Mouse (Mus musculus) neural tube, embryonic 12.5 days (tissue): ENCODE data around the gene Tomm7. TPM values are rescaled to one million over a fixed set of nuclear protein-coding genes. Genes with fewer than 3 reads are reported as not detected.
"Not testable (repeated sequence)": the region's sequence is repeated elsewhere in the genome, so short reads cannot be mapped to it uniquely, and the experiment has no call there.

Experiments used
- ATAC-seq: fragments of 200-750 bp; cut with Nextera tagmentation; 2 replicates; pipeline ENCODE4 v1.8.0; 2017; ENCODE audit warnings: low read depth, mild to moderate bottlenecking, moderate TSS enrichment, moderate library complexity; ENCODE audit not compliant: low FRiP score
- H3K27ac ChIP-seq: fragments of 300-500 bp; sonication (generic); 2 replicates; pipeline ENCODE4 v1.5.1; 2016
- H3K27me3 ChIP-seq: fragments of 300-500 bp; sonication (generic); replicated peaks from 2 replicates; pipeline ENCODE4 v1.6.1; 2016; ENCODE audit warnings: mild to moderate bottlenecking
- H3K36me3 ChIP-seq: fragments of 300-500 bp; sonication (generic); 2 replicates; pipeline ENCODE4 v1.6.1; 2016; ENCODE audit warnings: mild to moderate bottlenecking
- H3K4me1 ChIP-seq: fragments of 300-500 bp; sonication (generic); 2 replicates; pipeline ENCODE4 v1.6.1; 2016
- H3K4me2 ChIP-seq: fragments of 300-500 bp; sonication (generic); replicated peaks from 2 replicates; pipeline ENCODE4 v1.6.1; 2016; ENCODE audit warnings: mild to moderate bottlenecking
- H3K4me3 ChIP-seq: fragments of 300-500 bp; sonication (generic); 2 replicates; pipeline ENCODE4 v1.5.1; 2016
- H3K9ac ChIP-seq: fragments of 300-500 bp; sonication (generic); 2 replicates; pipeline ENCODE4 v1.6.1; 2016; ENCODE audit warnings: mild to moderate bottlenecking
- H3K9me3 ChIP-seq: fragments of 300-500 bp; sonication (generic); 2 replicates; pipeline ENCODE4 v1.6.1; 2016; ENCODE audit warnings: mild to moderate bottlenecking
- WGBS: fragments of 180-500 bp; shearing (Covaris S2); methylation state at CpG from one replicate; pipeline ENCODE4 v1.1.7; 2016; 5-methylcytosine and 5-hydroxymethylcytosine counted together
- polyA plus RNA-seq: library from polyadenylated mRNA; unstranded; fragments of >200 nt; fragmentation: Nextera tagmentation; extraction: Ambion mirVana; gene quantifications from 2 replicates; pipeline ENCODE4 v1.2.1, GENCODE M21; 2016

The Tomm7 gene
- 104 and 113 TPM in 2 replicates for polyA plus RNA-seq

DNA sequence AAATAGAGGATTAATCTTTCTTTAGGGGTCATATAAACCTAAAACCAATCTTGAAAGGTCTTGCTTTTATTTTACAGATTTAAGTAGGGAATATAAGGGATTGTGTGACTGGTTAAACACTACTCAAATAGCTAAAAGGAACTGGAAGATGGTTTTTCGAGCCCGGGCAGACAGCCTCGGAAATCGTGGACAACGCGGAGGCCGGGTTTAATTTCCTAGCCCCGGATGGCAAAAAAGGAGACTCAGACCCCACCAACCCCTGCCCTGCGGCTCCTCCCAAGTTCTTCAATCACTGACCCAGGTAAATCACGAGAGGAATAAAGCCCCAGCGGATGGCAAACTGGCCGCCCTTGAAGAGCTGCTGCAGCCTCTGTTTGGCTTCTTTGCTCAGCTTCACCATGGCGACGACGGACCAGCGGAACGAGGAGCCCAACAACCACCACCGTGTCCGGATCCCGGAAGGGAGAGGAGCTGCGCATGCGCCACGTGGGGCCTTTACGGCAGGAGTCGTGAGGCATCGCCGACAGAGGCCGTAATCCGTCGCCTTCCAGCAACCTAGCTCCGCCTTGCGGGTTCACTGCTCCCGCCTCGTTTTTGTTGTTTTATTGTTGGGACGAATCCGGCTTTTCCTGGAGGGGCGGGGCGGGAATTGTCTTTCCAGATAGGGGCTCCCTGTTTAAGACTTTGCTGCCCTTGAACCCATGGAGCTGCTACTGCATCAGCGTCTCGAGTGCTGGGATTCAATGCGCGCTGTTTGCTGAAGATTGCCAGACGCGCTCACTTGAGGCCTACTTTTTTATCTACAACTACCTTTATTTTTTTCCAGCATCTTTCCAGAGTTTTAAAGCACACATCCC, at the start of gene Tomm7:
Gene Tomm7, minus strand, starts transcription at position 488 of the 857 bp plus-strand sequence.
- WGBS: under 1% methylated on average over 44 of the region's 44 CpGs
- no peaks in the 10 kb centered on the region for H3K27me3 ChIP-seq
- peak within 1 kb of the TSS; percentile 46; the same call in 1 of the 2 replicates for H3K27ac ChIP-seq
- peaks cover 12% of the 10 kb centered on the region for H3K4me1 ChIP-seq
- H3K36me3 ChIP-seq: peaks cover 4% of the 10 kb centered on the region; the same call in 1 of the 2 replicates
- no peaks in the 10 kb centered on the region for H3K9me3 ChIP-seq
- ATAC-seq: peak; percentile 91
- peak within 1 kb of the TSS; percentile 64 for H3K4me3 ChIP-seq
- peak within 1 kb of the TSS; percentile 73 for H3K4me2 ChIP-seq
- peak within 1 kb of the TSS; percentile 76 for H3K9ac ChIP-seq

DNA sequence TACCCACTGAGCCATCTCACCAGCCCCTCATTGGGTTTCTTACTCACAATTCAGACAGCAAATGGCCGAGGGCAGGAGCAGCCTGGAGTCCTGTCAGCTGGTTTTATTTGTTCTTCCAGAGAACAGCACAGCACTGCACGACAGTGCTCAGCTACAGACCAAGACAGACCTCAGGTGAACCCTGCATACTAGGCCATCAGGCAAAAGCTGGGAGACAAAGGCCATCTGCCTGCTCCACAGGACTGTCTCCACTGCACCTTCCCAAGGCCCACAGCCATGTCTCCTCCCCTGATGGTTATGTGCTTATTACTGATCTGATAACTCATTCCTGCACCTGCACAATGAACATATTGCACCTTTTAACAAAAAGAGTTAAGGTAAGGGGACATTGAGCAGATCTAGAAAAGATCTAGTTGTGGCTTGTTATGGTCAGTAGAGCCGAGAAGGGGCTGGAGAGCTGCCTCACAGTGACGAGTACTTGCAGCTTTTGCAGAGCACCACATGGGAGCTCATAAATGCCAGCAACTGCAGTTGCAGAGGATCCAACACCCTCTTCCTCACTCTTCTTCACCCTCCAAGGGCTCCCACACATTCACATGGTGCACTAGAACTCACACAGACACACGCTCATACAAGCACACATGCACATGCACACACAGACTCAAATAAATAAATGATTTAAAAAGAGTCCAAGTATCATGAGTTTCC, 49.3 kb upstream of the Tomm7 start:
- no peak overlapping the region for H3K9ac ChIP-seq

DNA sequence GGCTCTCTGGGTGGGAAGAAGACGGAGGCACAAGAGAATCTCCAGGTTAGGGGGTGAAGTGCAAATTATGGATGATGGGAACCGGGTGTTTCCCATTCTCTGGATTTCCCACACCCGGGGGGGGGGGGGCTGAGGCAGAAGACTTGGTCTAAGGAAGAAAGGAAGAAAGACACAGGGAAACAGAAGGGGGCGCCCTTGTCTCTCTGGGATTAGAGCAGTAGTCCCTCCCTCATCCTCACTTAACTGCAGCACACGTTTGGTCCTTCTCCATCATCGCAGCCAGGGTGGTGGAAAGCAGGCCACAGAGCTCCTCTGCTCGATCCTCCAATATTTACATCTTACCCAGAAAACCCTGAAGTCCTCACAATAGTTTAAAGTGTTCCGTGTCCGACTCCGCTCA, 46.8 kb upstream of the Tomm7 start:
- Histone ChIP-seq H3K4me3 (no peak overlapping the region), H3K9ac (no peak overlapping the region), H3K27me3 (no peaks in the 10 kb centered on the region), H3K4me2 (no peak overlapping the region), H3K27ac (no peak overlapping the region), H3K36me3 (no peaks in the 10 kb centered on the region), H3K9me3 (no peaks in the 10 kb centered on the region), H3K4me1 (no peaks in the 10 kb centered on the region)
- ATAC-seq: no peak
- WGBS: 43% methylated on average over 10 of the region's 10 CpGs

More for the DNA sequence above, 49.3 kb upstream of the Tomm7 start:
- H3K9me3 ChIP-seq: no peaks in the 10 kb centered on the region
- no peak for ATAC-seq
- H3K4me3 ChIP-seq: no peak overlapping the region
- H3K4me2 ChIP-seq: no peak overlapping the region
- no peaks in the 10 kb centered on the region for H3K4me1 ChIP-seq
- no peaks in the 10 kb centered on the region for H3K36me3 ChIP-seq
- H3K27ac ChIP-seq: no peak overlapping the region
- 73% methylated on average over 5 of the region's 5 CpGs for WGBS
- no peaks in the 10 kb centered on the region for H3K27me3 ChIP-seq

DNA sequence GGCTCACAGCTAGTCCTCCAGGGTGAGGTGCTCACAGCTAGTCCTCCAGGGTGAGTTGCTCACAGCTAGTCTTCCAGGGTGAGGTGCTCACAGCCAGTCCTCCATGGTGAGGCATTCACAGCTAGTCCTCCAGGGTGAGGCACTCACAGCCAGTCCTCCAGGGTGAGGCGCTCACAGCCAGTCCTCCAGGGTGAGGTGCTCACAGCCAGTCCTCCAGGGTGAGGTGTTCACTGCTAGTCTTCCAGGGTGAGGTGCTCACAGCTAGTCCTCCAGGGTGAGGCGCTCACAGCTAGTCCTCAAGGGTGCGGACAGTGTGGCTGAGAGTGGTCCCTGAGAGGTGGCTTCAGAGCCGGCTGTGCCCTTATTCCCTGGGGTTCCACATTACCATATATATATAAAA, 45.5 kb upstream of the Tomm7 start:
- H3K9ac ChIP-seq: no peak overlapping the region
- WGBS: 70% methylated on average over 4 of the region's 4 CpGs
- H3K27ac ChIP-seq: no peak overlapping the region
- H3K36me3 ChIP-seq: no peaks in the 10 kb centered on the region
- H3K27me3 ChIP-seq: no peaks in the 10 kb centered on the region
- no peaks in the 10 kb centered on the region for H3K4me1 ChIP-seq
- ATAC-seq: no peak
- no peak overlapping the region for H3K4me2 ChIP-seq
- H3K9me3 ChIP-seq: no peaks in the 10 kb centered on the region
- no peak overlapping the region for H3K4me3 ChIP-seq

DNA sequence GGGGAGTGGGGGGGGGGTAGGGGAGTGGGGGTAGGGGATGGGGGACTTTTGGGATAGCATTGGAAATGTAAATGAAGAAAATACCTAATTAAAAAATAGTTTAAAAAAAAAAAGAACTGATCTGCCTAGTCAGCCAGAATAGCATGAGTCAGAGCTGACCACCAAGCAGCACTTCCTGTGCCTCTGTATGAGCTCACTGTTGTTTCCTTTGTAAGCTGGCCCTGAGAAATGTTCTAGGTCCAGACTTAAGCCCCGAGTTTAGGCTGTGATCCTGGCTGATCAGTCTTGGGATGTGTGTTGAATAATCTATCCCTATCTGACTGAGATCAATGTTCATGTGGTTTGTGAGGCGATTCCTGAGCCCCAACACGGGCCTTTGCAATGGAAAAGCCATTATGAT, 43.1 kb upstream of the Tomm7 start:
- H3K27me3 ChIP-seq: no peaks in the 10 kb centered on the region
- H3K9ac ChIP-seq: no peak overlapping the region
- H3K27ac ChIP-seq: no peak overlapping the region
- no peaks in the 10 kb centered on the region for H3K9me3 ChIP-seq
- H3K4me3 ChIP-seq: no peak overlapping the region
- H3K36me3 ChIP-seq: no peaks in the 10 kb centered on the region
- H3K4me1 ChIP-seq: no peaks in the 10 kb centered on the region
- no peak overlapping the region for H3K4me2 ChIP-seq
- no peak for ATAC-seq
- WGBS: 79% methylated on average over 3 of the region's 3 CpGs

DNA sequence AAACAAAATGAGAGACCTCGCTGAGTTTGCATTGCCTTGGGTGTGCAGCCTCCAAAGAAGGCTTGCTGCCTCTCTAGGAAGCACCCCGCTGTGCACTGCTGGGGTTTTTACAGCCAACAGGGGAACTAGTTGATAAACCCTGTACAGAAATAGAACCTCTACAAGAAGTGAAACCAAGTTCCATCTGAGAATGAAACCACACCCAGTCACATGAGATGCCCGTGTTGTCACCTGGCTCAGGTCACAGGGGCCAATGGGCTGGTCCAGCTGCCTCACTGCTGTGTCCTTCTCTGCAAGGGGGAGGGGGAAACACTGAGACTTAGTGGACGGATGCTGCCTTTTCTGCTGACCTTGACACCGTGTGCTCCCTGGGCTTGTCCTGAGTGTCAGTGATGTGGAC, 30.5 kb upstream of the Tomm7 start:
- ATAC-seq: no peak
- H3K27ac ChIP-seq: no peak overlapping the region
- H3K9ac ChIP-seq: no peak overlapping the region
- no peaks in the 10 kb centered on the region for H3K4me1 ChIP-seq
- no peaks in the 10 kb centered on the region for H3K27me3 ChIP-seq
- H3K36me3 ChIP-seq: no peaks in the 10 kb centered on the region
- no peak overlapping the region for H3K4me3 ChIP-seq
- no peak overlapping the region for H3K4me2 ChIP-seq
- 67% methylated on average over 5 of the region's 5 CpGs for WGBS
- H3K9me3 ChIP-seq: no peaks in the 10 kb centered on the region

DNA sequence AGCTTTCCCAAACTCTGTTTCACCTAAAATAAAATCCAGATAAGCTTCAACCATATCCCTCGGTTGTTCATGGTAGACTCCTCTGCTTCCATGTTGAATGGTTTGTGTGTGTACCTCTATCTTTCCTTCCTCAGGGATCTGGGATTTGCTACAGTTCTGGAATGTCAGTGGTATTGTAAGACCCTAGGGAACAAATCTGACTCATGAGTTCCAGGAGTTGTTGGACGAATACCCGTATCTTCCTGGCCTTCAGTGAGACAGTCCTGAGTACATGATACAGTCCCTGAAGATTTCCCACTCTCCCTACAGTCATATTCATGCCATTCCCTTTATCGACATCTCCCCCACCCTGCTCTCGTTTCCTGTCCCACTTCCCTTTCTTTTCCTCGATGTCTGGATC, 28.6 kb upstream of the Tomm7 start:
- Histone ChIP-seq H3K9me3 (no peaks in the 10 kb centered on the region), H3K27ac (no peak overlapping the region), H3K4me3 (no peak overlapping the region), H3K27me3 (no peaks in the 10 kb centered on the region), H3K36me3 (no peaks in the 10 kb centered on the region), H3K9ac (no peak overlapping the region), H3K4me2 (no peak overlapping the region), H3K4me1 (no peaks in the 10 kb centered on the region)
- WGBS: 91% methylated on average over 6 of the region's 6 CpGs
- no peak for ATAC-seq

DNA sequence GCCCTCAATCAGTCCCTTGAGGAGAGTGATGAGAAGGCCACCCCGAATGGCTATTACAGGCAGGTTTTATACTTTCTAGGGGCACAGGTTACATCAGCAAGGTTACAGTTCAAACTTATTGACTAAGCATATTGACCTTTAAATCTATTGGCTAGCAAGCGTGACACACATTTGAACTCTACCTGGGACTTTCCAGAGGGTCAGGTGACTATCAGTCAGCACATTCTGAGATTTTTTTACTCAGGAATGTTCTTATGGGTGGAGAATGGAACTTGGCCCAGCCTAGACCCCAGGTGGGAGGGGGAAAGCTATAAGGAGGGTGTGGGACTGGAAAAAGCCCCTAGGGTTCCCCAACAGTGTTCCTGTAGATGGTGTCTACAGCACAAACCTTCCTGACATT, 27.4 kb upstream of the Tomm7 start:
- not testable (repeated sequence) for H3K4me2 ChIP-seq, H3K9ac ChIP-seq, H3K27me3 ChIP-seq, H3K4me3 ChIP-seq, ATAC-seq, H3K36me3 ChIP-seq, H3K4me1 ChIP-seq, H3K27ac ChIP-seq, H3K9me3 ChIP-seq
- 87% methylated on average over 2 of the region's 2 CpGs for WGBS

DNA sequence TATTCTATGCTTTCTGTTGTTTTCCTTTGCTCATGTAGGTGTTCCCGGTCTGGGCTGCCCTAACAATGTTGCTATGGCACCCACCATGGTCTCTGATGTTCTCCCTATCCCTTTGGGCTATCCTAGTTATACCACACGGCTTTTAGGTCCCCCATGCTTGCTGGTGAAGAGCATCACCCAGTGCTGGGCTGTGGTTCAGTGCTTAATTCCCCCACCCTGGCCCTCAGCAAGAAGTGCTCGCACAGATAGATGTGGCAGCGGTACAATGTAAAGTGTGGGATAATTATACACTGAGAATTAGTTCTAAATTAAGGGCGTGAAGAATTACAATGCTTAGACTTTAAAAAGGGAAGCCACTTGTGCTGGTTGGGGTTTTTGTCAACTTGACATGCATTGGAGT, 22.0 kb upstream of the Tomm7 start:
- no peaks in the 10 kb centered on the region for H3K4me1 ChIP-seq
- no peak overlapping the region for H3K9ac ChIP-seq
- H3K36me3 ChIP-seq: no peaks in the 10 kb centered on the region
- WGBS: 76% methylated on average over 5 of the region's 5 CpGs
- H3K4me3 ChIP-seq: no peak overlapping the region
- no peak for ATAC-seq
- no peak overlapping the region for H3K27ac ChIP-seq
- no peaks in the 10 kb centered on the region for H3K9me3 ChIP-seq
- no peaks in the 10 kb centered on the region for H3K27me3 ChIP-seq
- no peak overlapping the region for H3K4me2 ChIP-seq

DNA sequence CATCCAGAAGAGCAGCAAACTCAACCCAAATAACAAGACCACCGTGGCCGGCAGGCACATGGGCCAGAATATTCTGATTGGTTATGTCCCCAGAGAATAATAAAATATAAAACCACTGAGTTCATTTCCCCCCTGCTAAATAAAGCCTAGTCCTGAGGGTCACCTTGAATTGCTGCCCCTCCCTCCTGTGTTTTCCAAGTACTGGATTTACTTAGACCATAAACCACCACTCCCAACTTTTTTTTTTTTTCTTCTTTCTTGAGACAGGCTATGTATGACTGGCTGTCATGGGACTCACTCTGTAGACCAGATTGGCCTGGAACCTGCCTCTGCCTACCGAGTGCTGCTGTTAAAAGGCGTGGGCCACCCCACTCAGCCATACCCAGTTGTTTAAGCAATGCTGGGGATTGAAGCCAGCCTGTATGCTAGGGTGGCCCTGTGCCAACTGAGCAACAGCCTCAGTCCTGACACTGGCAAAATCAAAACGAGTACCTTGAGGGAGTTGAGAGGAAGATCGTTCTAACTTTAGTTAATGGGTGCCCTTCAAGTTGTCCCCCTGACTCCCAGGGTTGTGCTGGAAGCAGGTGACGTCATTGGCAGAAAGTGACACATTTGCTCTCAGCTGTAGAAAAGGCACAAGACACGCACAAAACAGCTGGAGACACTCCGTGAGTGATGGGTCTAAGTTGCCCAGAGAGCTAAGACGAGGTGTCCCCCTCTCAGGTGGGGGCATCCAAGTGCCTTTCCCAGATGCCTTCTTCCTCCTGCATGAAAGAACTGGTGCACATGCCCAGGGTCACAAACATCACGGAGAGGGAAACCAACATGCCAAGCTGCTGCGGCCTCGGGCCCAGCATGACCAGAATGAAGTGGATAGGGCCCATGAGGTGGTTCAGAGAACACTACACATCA, 20.3 kb upstream of the Tomm7 start:
- Histone ChIP-seq H3K9me3 (no peaks in the 10 kb centered on the region), H3K4me1 (no peaks in the 10 kb centered on the region), H3K36me3 (peaks cover 4% of the 10 kb centered on the region; the same call in 1 of the 2 replicates), H3K9ac (no peak overlapping the region), H3K27me3 (no peaks in the 10 kb centered on the region), H3K27ac (no peak overlapping the region), H3K4me2 (no peak overlapping the region), H3K4me3 (no peak overlapping the region)
- ATAC-seq: no peak
- 89% methylated on average over 13 of the region's 13 CpGs for WGBS

DNA sequence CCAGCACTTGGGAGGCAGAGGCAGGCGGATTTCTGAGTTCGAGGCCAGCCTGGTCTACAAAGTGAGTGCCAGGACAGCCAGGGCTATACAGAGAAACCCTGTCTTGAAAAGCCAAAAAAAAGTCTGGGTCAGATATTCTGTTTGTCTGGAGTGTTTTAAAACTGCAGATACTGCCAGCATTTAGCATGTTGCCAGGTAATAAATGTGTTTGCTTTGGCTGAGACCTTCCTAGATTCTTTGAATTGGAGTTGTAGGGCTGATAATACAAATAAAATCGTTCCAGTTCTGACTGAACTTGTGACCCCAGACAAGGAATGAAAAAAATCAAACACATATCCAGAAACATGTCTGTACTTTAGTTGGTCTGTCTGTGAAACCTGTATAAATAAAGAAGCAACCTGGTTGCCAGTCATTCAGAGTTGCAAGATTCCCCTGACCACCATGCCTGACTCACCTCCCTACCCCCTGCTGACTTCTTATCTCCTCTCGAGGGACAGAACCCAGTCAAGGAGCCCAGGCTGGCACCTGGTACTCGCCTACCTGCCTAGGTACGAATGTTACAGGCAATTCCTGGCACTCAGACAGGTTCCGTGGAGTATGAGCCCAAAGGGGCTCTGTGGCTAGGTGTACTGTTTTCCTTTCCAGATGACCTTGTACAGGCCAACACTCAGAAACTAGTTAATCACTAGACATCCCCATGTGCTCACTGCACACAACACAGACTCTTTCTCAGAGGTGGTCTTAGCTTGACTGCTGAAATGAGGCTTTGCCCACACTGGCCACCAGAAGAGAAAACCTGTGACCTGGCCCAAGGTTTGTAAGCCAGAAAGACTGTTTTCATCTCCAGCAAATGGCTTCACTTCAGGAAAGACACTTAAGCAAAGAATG, 19.4 kb upstream of the Tomm7 start:
- H3K9me3 ChIP-seq: no peaks in the 10 kb centered on the region
- H3K4me3 ChIP-seq: no peak overlapping the region
- no peak overlapping the region for H3K9ac ChIP-seq
- H3K36me3 ChIP-seq: peaks cover 4% of the 10 kb centered on the region; the same call in 1 of the 2 replicates
- no peak overlapping the region for H3K4me2 ChIP-seq
- H3K4me1 ChIP-seq: no peaks in the 10 kb centered on the region
- ATAC-seq: no peak
- no peaks in the 10 kb centered on the region for H3K27me3 ChIP-seq
- whole genome bisulfite sequencing: 81% methylated on average over 7 of the region's 7 CpGs
- H3K27ac ChIP-seq: no peak overlapping the region
